Mouse (Mus musculus): ENCODE measurements at regions not wholly inside any gene's neighbourhood (a gene's known extent, or its start where the extent isn't known, plus 50 kb on each side); places are given as distances from the start of the nearest gene placed in this dataset.

DNA sequence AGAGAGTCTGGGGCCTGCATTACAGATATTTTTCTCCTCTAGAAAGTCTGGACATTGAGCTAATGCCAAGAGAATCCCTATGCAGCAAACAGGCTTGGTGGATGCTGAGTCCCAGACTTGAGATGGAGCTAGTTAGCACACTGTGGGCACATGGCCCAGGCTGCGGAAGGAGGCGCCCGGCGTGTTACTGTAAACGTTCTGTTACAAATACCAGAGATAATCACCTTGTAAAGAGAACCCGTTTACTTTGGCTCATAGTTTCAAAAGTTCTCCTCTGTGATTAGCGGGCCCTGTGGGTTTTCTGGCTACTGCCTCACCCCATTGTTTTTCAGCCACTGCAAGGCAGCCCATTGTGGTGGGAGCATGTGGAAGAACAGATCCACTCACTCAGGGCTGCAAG is 264.6 kb downstream of the Cyp26b1 start:
- no peak overlapping the region for H3K27ac ChIP-seq
- no peaks in the 10 kb centered on the region for H3K9me3 ChIP-seq (replicated peaks; ENCODE audit: low read length)
- ATAC-seq (replicated peaks; ENCODE audit: low FRiP score, low read depth) (no peak), DNase-seq (ENCODE audit: low spot score) (no peak)
- no peak overlapping the region for H3K4me3 ChIP-seq (replicated peaks; ENCODE audit: low read depth, low read length)
- 53% methylated on average over 7 of the region's 7 CpGs for WGBS
- H3K4me1 ChIP-seq (replicated peaks; ENCODE audit: insufficient read depth, low read length): no peaks in the 10 kb centered on the region
- H3K27me3 ChIP-seq (ENCODE audit: insufficient read depth, low read length): no peaks in the 10 kb centered on the region
- H3K4me2 ChIP-seq (ENCODE audit: low read length): no peak overlapping the region
- H3K36me3 ChIP-seq (ENCODE audit: insufficient read depth, low read length): no peaks in the 10 kb centered on the region
- no peak for TF ChIP-seq CTCF (IDR thresholded peaks at IDR 0.05; ENCODE audit: low read depth)
- H3K9ac ChIP-seq (ENCODE audit: low read depth, low read length): no peak overlapping the region

DNA sequence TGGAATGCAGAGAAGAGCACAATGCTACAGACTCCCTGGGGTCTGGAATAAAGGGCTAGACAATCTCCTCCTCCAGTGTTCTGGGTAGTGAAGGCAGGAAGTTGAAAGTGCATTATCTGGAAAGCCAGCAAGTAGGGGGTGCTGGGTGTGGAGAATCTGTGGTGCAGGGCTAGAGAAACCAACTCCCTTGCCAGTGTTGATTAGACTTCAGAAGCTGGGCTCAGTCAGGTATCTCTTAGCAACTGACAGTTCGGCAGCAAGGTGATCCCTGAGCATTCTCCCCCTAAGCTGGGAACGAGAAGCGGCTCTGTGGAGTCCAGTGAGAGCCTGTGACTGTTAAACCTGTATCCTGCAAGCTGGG is 265.7 kb downstream of the Cyp26b1 start:
- Histone ChIP-seq H3K27me3 (ENCODE audit: insufficient read depth, low read length) (no peaks in the 10 kb centered on the region), H3K27ac (no peak overlapping the region), H3K4me3 (replicated peaks; ENCODE audit: low read depth, low read length) (no peak overlapping the region), H3K9me3 (replicated peaks; ENCODE audit: low read length) (no peaks in the 10 kb centered on the region), H3K4me1 (replicated peaks; ENCODE audit: insufficient read depth, low read length) (no peaks in the 10 kb centered on the region), H3K36me3 (ENCODE audit: insufficient read depth, low read length) (no peaks in the 10 kb centered on the region), H3K4me2 (ENCODE audit: low read length) (no peak overlapping the region), H3K9ac (ENCODE audit: low read depth, low read length) (no peak overlapping the region)
- no peak for TF ChIP-seq CTCF (IDR thresholded peaks at IDR 0.05; ENCODE audit: low read depth)
- ATAC-seq (replicated peaks; ENCODE audit: low FRiP score, low read depth) (no peak), DNase-seq (ENCODE audit: low spot score) (no peak)
- WGBS: 52% methylated on average over 3 of the region's 3 CpGs

DNA sequence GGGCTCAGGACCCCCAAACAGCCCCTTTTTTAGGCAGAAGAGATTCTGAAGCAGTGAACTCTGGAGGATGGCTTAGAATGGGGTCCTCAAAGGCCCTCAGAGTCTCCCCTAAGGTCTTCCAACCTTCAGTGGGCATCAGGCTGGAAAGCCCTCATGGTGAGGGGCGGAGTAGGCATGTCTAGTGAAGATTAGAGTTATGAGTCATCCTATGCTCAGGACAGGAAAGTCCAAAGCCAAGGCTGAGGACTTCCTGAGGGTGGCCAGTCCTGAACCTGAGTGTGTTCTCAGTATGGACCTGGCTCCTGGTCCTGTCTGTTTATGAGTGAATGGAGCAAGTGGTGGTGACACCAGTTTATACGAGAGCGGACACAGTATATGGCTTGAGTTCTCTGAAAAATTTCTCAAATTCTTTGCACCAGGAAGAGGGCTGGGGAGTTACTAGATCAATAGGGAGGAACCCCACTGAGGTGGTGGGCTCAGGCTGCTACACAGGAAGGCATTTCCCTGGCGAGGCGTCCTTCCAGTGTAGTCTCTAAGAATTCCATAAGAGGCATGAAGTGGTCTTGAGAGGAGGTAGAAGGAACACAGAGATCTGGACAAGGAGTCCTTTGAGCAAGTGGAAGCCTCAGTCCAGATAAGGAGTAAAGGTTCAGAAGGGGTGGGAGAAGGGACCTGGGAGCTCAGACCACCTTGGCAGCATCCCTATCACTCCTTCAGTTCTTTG is 266.2 kb downstream of the Cyp26b1 start:
- H3K36me3 ChIP-seq (ENCODE audit: insufficient read depth, low read length): no peaks in the 10 kb centered on the region
- H3K4me3 ChIP-seq (replicated peaks; ENCODE audit: low read depth, low read length): no peak overlapping the region
- ATAC-seq (replicated peaks; ENCODE audit: low FRiP score, low read depth) (no peak), DNase-seq (ENCODE audit: low spot score) (no peak)
- no peaks in the 10 kb centered on the region for H3K4me1 ChIP-seq (replicated peaks; ENCODE audit: insufficient read depth, low read length)
- H3K4me2 ChIP-seq (ENCODE audit: low read length): no peak overlapping the region
- H3K9ac ChIP-seq (ENCODE audit: low read depth, low read length): no peak overlapping the region
- no peak overlapping the region for H3K27ac ChIP-seq
- H3K9me3 ChIP-seq (replicated peaks; ENCODE audit: low read length): no peaks in the 10 kb centered on the region
- TF ChIP-seq CTCF (IDR thresholded peaks at IDR 0.05; ENCODE audit: low read depth): no peak
- WGBS: 76% methylated on average over 5 of the region's 5 CpGs
- no peaks in the 10 kb centered on the region for H3K27me3 ChIP-seq (ENCODE audit: insufficient read depth, low read length)

DNA sequence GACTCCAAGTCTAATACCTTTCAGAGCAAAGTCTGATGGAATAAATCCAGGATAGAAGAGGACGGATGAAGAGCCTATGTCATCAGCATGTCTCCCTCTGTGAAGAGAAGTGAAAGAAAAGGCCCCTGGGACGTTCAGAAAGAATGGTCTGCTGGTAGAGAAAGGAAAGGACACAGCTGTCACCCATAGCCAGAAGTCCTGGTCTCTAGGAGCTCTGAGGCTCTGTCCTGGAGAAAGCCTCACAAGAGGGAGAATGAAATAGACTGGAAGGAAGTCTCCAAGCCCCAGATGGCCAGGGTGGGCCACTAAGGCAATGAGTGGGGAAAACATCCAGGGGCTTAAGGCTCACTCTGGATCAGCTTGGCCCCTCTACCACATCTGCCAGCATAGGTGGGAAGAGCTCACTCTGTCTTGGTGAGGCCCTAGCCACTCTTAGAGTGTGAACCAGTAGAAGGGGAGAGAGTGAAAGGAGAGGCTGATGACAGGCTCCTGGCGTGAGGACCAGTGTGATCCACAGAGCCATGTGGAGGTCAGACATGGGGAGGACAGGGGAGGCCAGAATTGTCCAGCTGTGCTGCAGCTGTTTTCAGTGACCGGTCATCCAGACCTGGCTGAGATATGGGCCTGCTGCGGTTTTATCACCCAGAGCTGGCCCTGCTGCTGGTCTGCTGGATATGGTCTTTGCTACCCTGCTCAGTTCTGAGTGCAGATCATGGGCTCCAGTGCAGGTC is 268.2 kb downstream of the Cyp26b1 start:
- 63% methylated on average over 5 of the region's 5 CpGs for WGBS
- no peak overlapping the region for H3K27ac ChIP-seq
- H3K27me3 ChIP-seq (ENCODE audit: insufficient read depth, low read length): no peaks in the 10 kb centered on the region
- no peak overlapping the region for H3K4me3 ChIP-seq (replicated peaks; ENCODE audit: low read depth, low read length)
- TF ChIP-seq CTCF (IDR thresholded peaks at IDR 0.05; ENCODE audit: low read depth): no peak
- H3K9ac ChIP-seq (ENCODE audit: low read depth, low read length): no peak overlapping the region
- no peaks in the 10 kb centered on the region for H3K36me3 ChIP-seq (ENCODE audit: insufficient read depth, low read length)
- no peaks in the 10 kb centered on the region for H3K4me1 ChIP-seq (replicated peaks; ENCODE audit: insufficient read depth, low read length)
- DNase-seq (ENCODE audit: low spot score) (peak; percentile 53), ATAC-seq (replicated peaks; ENCODE audit: low FRiP score, low read depth) (no peak)
- H3K9me3 ChIP-seq (replicated peaks; ENCODE audit: low read length): no peaks in the 10 kb centered on the region
- no peak overlapping the region for H3K4me2 ChIP-seq (ENCODE audit: low read length)

GRCm38 (mm10) chr6:84324185-84324584 is 269.5 kb downstream of the Cyp26b1 start:
- no peak for TF ChIP-seq CTCF (IDR thresholded peaks at IDR 0.05; ENCODE audit: low read depth)
- Histone ChIP-seq H3K27me3 (ENCODE audit: insufficient read depth, low read length) (no peaks in the 10 kb centered on the region), H3K9me3 (replicated peaks; ENCODE audit: low read length) (no peaks in the 10 kb centered on the region), H3K4me3 (replicated peaks; ENCODE audit: low read depth, low read length) (no peak overlapping the region), H3K9ac (ENCODE audit: low read depth, low read length) (no peak overlapping the region), H3K36me3 (ENCODE audit: insufficient read depth, low read length) (no peaks in the 10 kb centered on the region), H3K4me1 (replicated peaks; ENCODE audit: insufficient read depth, low read length) (no peaks in the 10 kb centered on the region), H3K4me2 (ENCODE audit: low read length) (no peak overlapping the region), H3K27ac (no peak overlapping the region)
- WGBS: 92% methylated on average over 4 of the region's 4 CpGs
- DNase-seq (ENCODE audit: low spot score) (no peak), ATAC-seq (replicated peaks; ENCODE audit: low FRiP score, low read depth) (no peak)

DNA sequence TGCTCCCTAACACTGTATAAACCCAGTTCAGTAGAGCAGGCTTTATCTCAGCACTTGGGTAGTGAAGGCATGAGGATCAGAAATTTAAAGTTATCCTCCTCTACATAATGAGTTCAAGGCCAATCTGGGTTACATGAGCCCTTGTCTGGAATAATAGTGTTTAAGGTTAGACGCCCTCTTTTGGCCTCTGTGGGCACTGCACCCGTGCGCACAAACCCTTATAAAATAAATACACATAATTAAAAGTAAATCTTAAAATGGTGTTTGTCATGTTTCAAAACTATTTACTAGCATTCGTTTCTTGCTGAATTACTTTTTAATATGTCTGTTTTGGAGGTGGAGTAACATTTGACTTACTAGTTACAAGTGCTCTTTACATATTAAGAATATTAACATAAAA is 271.2 kb downstream of the Cyp26b1 start:
- Histone ChIP-seq H3K9ac (ENCODE audit: low read depth, low read length) (no peak overlapping the region), H3K4me2 (ENCODE audit: low read length) (no peak overlapping the region), H3K4me3 (replicated peaks; ENCODE audit: low read depth, low read length) (no peak overlapping the region), H3K9me3 (replicated peaks; ENCODE audit: low read length) (no peaks in the 10 kb centered on the region), H3K27ac (no peak overlapping the region), H3K27me3 (ENCODE audit: insufficient read depth, low read length) (no peaks in the 10 kb centered on the region), H3K36me3 (ENCODE audit: insufficient read depth, low read length) (no peaks in the 10 kb centered on the region), H3K4me1 (replicated peaks; ENCODE audit: insufficient read depth, low read length) (no peaks in the 10 kb centered on the region)
- WGBS: 86% methylated on average over 4 of the region's 4 CpGs
- 0 out of 2 replicates have a peak, but pooled peaks have one; percentile 16 for TF ChIP-seq CTCF (IDR thresholded peaks at IDR 0.05; ENCODE audit: low read depth)
- no peak for DNase-seq (ENCODE audit: low spot score)
- no peak for ATAC-seq (replicated peaks; ENCODE audit: low FRiP score, low read depth)

Data from kidney, postnatal 0 days (tissue).